Mouse (Mus musculus): ENCODE measurements around the gene Ptprt. TPM values are rescaled to one million over a fixed set of nuclear protein-coding genes. Genes with fewer than 3 reads are reported as not detected.

The Ptprt gene
- polyA plus RNA-seq, 1 experiment: 0.39 TPM

GRCm38 (mm10) chr2:162430171-162430570, 230.8 kb downstream of the Ptprt start:
- TF ChIP-seq CTCF (IDR thresholded peaks at IDR 0.05; ENCODE audit: extremely low read depth, insufficient read length, insufficient replicate concordance, low read depth, low read length) (no peak), POLR2A (IDR thresholded peaks at IDR 0.05; ENCODE audit: low read depth, low read length) (no peak)
- Histone ChIP-seq H3K36me3 (ENCODE audit: control insufficient read depth, insufficient read depth, low read length) (no peaks in the 10 kb centered on the region), H3K27ac (ENCODE audit: insufficient read depth, low read depth, low read length) (no peak overlapping the region), H3K4me3 (ENCODE audit: low read depth, low read length) (no peak overlapping the region), H3K27me3 (ENCODE audit: control insufficient read depth, insufficient read depth, low read length) (no peaks in the 10 kb centered on the region), H3K4me1 (ENCODE audit: control insufficient read depth, insufficient read depth, insufficient read length, low read length) (no peaks in the 10 kb centered on the region)
- WGBS: 30% methylated on average over 7 of the region's 7 CpGs

- Histone ChIP-seq H3K27ac (ENCODE audit: insufficient read depth, low read depth, low read length) (no peak overlapping the region), H3K4me3 (ENCODE audit: low read depth, low read length) (no peak overlapping the region), H3K27me3 (ENCODE audit: control insufficient read depth, insufficient read depth, low read length) (no peaks in the 10 kb centered on the region), H3K4me1 (ENCODE audit: control insufficient read depth, insufficient read depth, insufficient read length, low read length) (no peaks in the 10 kb centered on the region), H3K36me3 (ENCODE audit: control insufficient read depth, insufficient read depth, low read length) (no peaks in the 10 kb centered on the region)
- WGBS: 67% methylated on average over 8 of the region's 8 CpGs
- TF ChIP-seq CTCF (IDR thresholded peaks at IDR 0.05; ENCODE audit: extremely low read depth, insufficient read length, insufficient replicate concordance, low read depth, low read length) (no peak), POLR2A (IDR thresholded peaks at IDR 0.05; ENCODE audit: low read depth, low read length) (no peak)
Measured at GRCm38 (mm10) chr2:162426114-162426513, 234.8 kb downstream of the Ptprt start.

- Histone ChIP-seq H3K4me1 (ENCODE audit: control insufficient read depth, insufficient read depth, insufficient read length, low read length) (no peaks in the 10 kb centered on the region), H3K27ac (ENCODE audit: insufficient read depth, low read depth, low read length) (no peak overlapping the region), H3K36me3 (ENCODE audit: control insufficient read depth, insufficient read depth, low read length) (no peaks in the 10 kb centered on the region), H3K4me3 (ENCODE audit: low read depth, low read length) (no peak overlapping the region), H3K27me3 (ENCODE audit: control insufficient read depth, insufficient read depth, low read length) (no peaks in the 10 kb centered on the region)
- WGBS: 56% methylated on average over 3 of the region's 3 CpGs
- no peak for TF ChIP-seq CTCF (IDR thresholded peaks at IDR 0.05; ENCODE audit: extremely low read depth, insufficient read length, insufficient replicate concordance, low read depth, low read length)
- TF ChIP-seq POLR2A (IDR thresholded peaks at IDR 0.05; ENCODE audit: low read depth, low read length): no peak
Measured at GRCm38 (mm10) chr2:162418181-162418580, 242.8 kb downstream of the Ptprt start.

- Histone ChIP-seq H3K4me1 (ENCODE audit: control insufficient read depth, insufficient read depth, insufficient read length, low read length) (no peaks in the 10 kb centered on the region), H3K36me3 (ENCODE audit: control insufficient read depth, insufficient read depth, low read length) (no peaks in the 10 kb centered on the region), H3K27me3 (ENCODE audit: control insufficient read depth, insufficient read depth, low read length) (no peaks in the 10 kb centered on the region), H3K27ac (ENCODE audit: insufficient read depth, low read depth, low read length) (no peak overlapping the region), H3K4me3 (ENCODE audit: low read depth, low read length) (no peak overlapping the region)
- 79% methylated on average over 5 of the region's 5 CpGs for WGBS
- no peak for TF ChIP-seq POLR2A (IDR thresholded peaks at IDR 0.05; ENCODE audit: low read depth, low read length)
- TF ChIP-seq CTCF (IDR thresholded peaks at IDR 0.05; ENCODE audit: extremely low read depth, insufficient read length, insufficient replicate concordance, low read depth, low read length): no peak
Measured at GRCm38 (mm10) chr2:162413073-162413812, 247.7 kb downstream of the Ptprt start.

- Histone ChIP-seq H3K4me3 (ENCODE audit: low read depth, low read length) (no peak overlapping the region), H3K27ac (ENCODE audit: insufficient read depth, low read depth, low read length) (no peak overlapping the region), H3K36me3 (ENCODE audit: control insufficient read depth, insufficient read depth, low read length) (no peaks in the 10 kb centered on the region), H3K4me1 (ENCODE audit: control insufficient read depth, insufficient read depth, insufficient read length, low read length) (no peaks in the 10 kb centered on the region), H3K27me3 (ENCODE audit: control insufficient read depth, insufficient read depth, low read length) (no peaks in the 10 kb centered on the region)
- 72% methylated on average over 4 of the region's 4 CpGs for WGBS
- TF ChIP-seq POLR2A (IDR thresholded peaks at IDR 0.05; ENCODE audit: low read depth, low read length) (no peak), CTCF (IDR thresholded peaks at IDR 0.05; ENCODE audit: extremely low read depth, insufficient read length, insufficient replicate concordance, low read depth, low read length) (no peak)
Measured at GRCm38 (mm10) chr2:162411014-162411413, 249.9 kb downstream of the Ptprt start.

- 81% methylated on average over 8 of the region's 8 CpGs for WGBS
- no peak overlapping the region for H3K27ac ChIP-seq (ENCODE audit: insufficient read depth, low read depth, low read length)
- H3K4me1 ChIP-seq (ENCODE audit: control insufficient read depth, insufficient read depth, insufficient read length, low read length): no peaks in the 10 kb centered on the region
- TF ChIP-seq CTCF (IDR thresholded peaks at IDR 0.05; ENCODE audit: extremely low read depth, insufficient read length, insufficient replicate concordance, low read depth, low read length): no peak
- no peak for TF ChIP-seq POLR2A (IDR thresholded peaks at IDR 0.05; ENCODE audit: low read depth, low read length)
- H3K4me3 ChIP-seq (ENCODE audit: low read depth, low read length): no peak overlapping the region
- no peaks in the 10 kb centered on the region for H3K36me3 ChIP-seq (ENCODE audit: control insufficient read depth, insufficient read depth, low read length)
- H3K27me3 ChIP-seq (ENCODE audit: control insufficient read depth, insufficient read depth, low read length): no peaks in the 10 kb centered on the region
Measured at GRCm38 (mm10) chr2:162409245-162409644, 251.7 kb downstream of the Ptprt start.

- H3K4me1 ChIP-seq (ENCODE audit: control insufficient read depth, insufficient read depth, insufficient read length, low read length): no peaks in the 10 kb centered on the region
- no peaks in the 10 kb centered on the region for H3K36me3 ChIP-seq (ENCODE audit: control insufficient read depth, insufficient read depth, low read length)
- 61% methylated on average over 6 of the region's 6 CpGs for WGBS
- H3K27me3 ChIP-seq (ENCODE audit: control insufficient read depth, insufficient read depth, low read length): no peaks in the 10 kb centered on the region
- TF ChIP-seq CTCF (IDR thresholded peaks at IDR 0.05; ENCODE audit: extremely low read depth, insufficient read length, insufficient replicate concordance, low read depth, low read length) (no peak), POLR2A (IDR thresholded peaks at IDR 0.05; ENCODE audit: low read depth, low read length) (no peak)
- H3K4me3 ChIP-seq (ENCODE audit: low read depth, low read length): no peak overlapping the region
- H3K27ac ChIP-seq (ENCODE audit: insufficient read depth, low read depth, low read length): no peak overlapping the region
Measured at GRCm38 (mm10) chr2:162401316-162402100, 259.4 kb downstream of the Ptprt start.
